In the genomic region with DNA sequence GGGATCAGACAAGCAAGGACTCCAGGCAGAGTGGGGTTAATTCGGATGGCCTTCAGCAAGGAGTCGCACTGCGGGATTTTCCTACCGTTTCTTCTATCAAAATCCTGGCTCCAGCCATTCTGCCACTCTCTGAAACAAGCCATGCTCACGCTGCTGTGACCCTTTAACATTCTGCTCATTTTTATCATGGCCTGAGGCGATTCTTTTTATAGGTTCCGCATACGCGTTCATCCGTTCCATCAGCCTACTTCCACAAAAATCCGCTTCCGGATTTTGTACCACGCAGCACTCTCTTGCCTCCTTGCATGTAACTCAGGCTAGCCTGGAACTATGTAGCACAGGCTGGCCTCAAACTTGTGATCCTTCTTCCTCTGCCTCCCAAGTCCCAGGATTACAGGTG, we compare ENCODE assay signal across 8 mouse cellular contexts. TPM values are rescaled to one million over a fixed set of nuclear protein-coding genes. Genes with fewer than 3 reads are reported as not detected.
DNase-seq lines count a peak whose midpoint lies in the region; ATAC-seq and TF ChIP-seq lines count a peak whose summit lies in the region.

No protein-coding gene starts in this region.

- DNase-seq in kidney, postnatal 0 days (ENCODE audit: low spot score) = no peak
- DNase-seq in kidney, adult 9 months = no peak
- peak; percentile 76 for DNase-seq in Muller cell, postnatal 12 days (ENCODE audit: inconsistent ontology term)
- no peak for DNase-seq in liver, embryonic 13.5 days
- no peak for DNase-seq in B cell, adult 2 months
- DNase-seq in urinary bladder, postnatal 10 days (ENCODE audit: low spot score) = no peak

- no peaks in the 10 kb centered on the region for H3K9me3 ChIP-seq in kidney, postnatal 0 days (replicated peaks; ENCODE audit: low read length)
- no peaks in the 10 kb centered on the region for H3K9me3 ChIP-seq in forebrain, embryonic 13.5 days (replicated peaks)
- H3K9me3 ChIP-seq in liver, embryonic 13.5 days (replicated peaks) = no peaks in the 10 kb centered on the region
- no peaks in the 10 kb centered on the region for H3K9me3 ChIP-seq in neural tube, embryonic 13.5 days

- 1% methylated on average over 13 of the region's 13 CpGs for WGBS in kidney, postnatal 0 days
- 2% methylated on average over 13 of the region's 13 CpGs for WGBS in forebrain, embryonic 13.5 days
- 4% methylated on average over 13 of the region's 13 CpGs for WGBS in liver, embryonic 13.5 days (ENCODE audit: insufficient replicate concordance)
- WGBS in neural tube, embryonic 13.5 days = 3% methylated on average over 13 of the region's 13 CpGs

- no peaks in the 10 kb centered on the region; the same call in 1 of the 2 replicates for H3K4me1 ChIP-seq in kidney, postnatal 0 days (replicated peaks; ENCODE audit: insufficient read depth, low read length)
- H3K4me1 ChIP-seq in forebrain, embryonic 13.5 days = peaks cover 12% of the 10 kb centered on the region
- H3K4me1 ChIP-seq in liver, embryonic 13.5 days (replicated peaks) = peaks cover 16% of the 10 kb centered on the region
- H3K4me1 ChIP-seq in neural tube, embryonic 13.5 days (replicated peaks) = peaks cover 16% of the 10 kb centered on the region

- H3K4me2 ChIP-seq in kidney, postnatal 0 days (ENCODE audit: low read length) = peak overlapping the region; percentile 99
- peak overlapping the region; percentile 92 for H3K4me2 ChIP-seq in forebrain, embryonic 13.5 days
- peak overlapping the region; percentile 96 for H3K4me2 ChIP-seq in liver, embryonic 13.5 days
- peak overlapping the region; percentile 97 for H3K4me2 ChIP-seq in neural tube, embryonic 13.5 days

- H3K27me3 ChIP-seq in kidney, postnatal 0 days (ENCODE audit: insufficient read depth, low read length) = no peaks in the 10 kb centered on the region
- H3K27me3 ChIP-seq in forebrain, embryonic 13.5 days = peaks cover 10% of the 10 kb centered on the region
- peaks cover 35% of the 10 kb centered on the region for H3K27me3 ChIP-seq in liver, embryonic 13.5 days
- peaks cover 32% of the 10 kb centered on the region for H3K27me3 ChIP-seq in neural tube, embryonic 13.5 days

- TF ChIP-seq CTCF in kidney, postnatal 0 days (IDR thresholded peaks at IDR 0.05; ENCODE audit: low read depth) = no peak

- peak overlapping the region; percentile 83; the same call in 1 of the 2 replicates for H3K9ac ChIP-seq in kidney, postnatal 0 days (ENCODE audit: low read depth, low read length)
- H3K9ac ChIP-seq in forebrain, embryonic 13.5 days = peak overlapping the region; percentile 53
- peak overlapping the region; percentile 73 for H3K9ac ChIP-seq in liver, embryonic 13.5 days
- peak overlapping the region; percentile 72 for H3K9ac ChIP-seq in neural tube, embryonic 13.5 days

- peak; percentile 2; the same call in 1 of the 2 replicates for ATAC-seq in kidney, postnatal 0 days (replicated peaks; ENCODE audit: low FRiP score, low read depth)
- ATAC-seq in forebrain, embryonic 13.5 days = no peak
- ATAC-seq in liver, embryonic 13.5 days (ENCODE audit: low read depth) = no peak
- ATAC-seq in neural tube, embryonic 13.5 days (ENCODE audit: low read depth) = peak; percentile 3; the same call in 1 of the 2 replicates

- H3K36me3 ChIP-seq in kidney, postnatal 0 days (ENCODE audit: insufficient read depth, low read length) = 0 out of 2 replicates have a peak, but pooled peaks cover 10% of the 10 kb centered on the region
- peaks cover 8% of the 10 kb centered on the region; the same call in 1 of the 2 replicates for H3K36me3 ChIP-seq in forebrain, embryonic 13.5 days (ENCODE audit: poor library complexity, severe bottlenecking)
- no peaks in the 10 kb centered on the region for H3K36me3 ChIP-seq in liver, embryonic 13.5 days
- H3K36me3 ChIP-seq in neural tube, embryonic 13.5 days = peaks cover 16% of the 10 kb centered on the region

- peak overlapping the region; percentile 93 for H3K27ac ChIP-seq in kidney, postnatal 0 days
- H3K27ac ChIP-seq in forebrain, embryonic 13.5 days = peak overlapping the region; percentile 88; the same call in 1 of the 2 replicates
- H3K27ac ChIP-seq in liver, embryonic 13.5 days = no peak overlapping the region
- peak overlapping the region; percentile 97 for H3K27ac ChIP-seq in neural tube, embryonic 13.5 days (replicated peaks)

- H3K4me3 ChIP-seq in kidney, postnatal 0 days (replicated peaks; ENCODE audit: low read depth, low read length) = peak overlapping the region; percentile 79
- peak overlapping the region; percentile 65 for H3K4me3 ChIP-seq in forebrain, embryonic 13.5 days
- H3K4me3 ChIP-seq in liver, embryonic 13.5 days (replicated peaks) = peak overlapping the region; percentile 70
- H3K4me3 ChIP-seq in neural tube, embryonic 13.5 days = peak overlapping the region; percentile 73

RNA-seq across cellular contexts. Expression of gene Sfxn5, which starts 0.5 kb away (rescaled TPM):
- 12.9 and 15.7 TPM in 2 replicates for polyA plus RNA-seq in kidney, postnatal 0 days (2015; fragmentation: Nextera tagmentation; extraction: Ambion mirVana)
- polyA plus RNA-seq in forebrain, embryonic 13.5 days (2015; fragmentation: Nextera tagmentation; extraction: Ambion mirVana) = 20.9 and 22.7 TPM in 2 replicates
- 1.9 and 2.1 TPM in 2 replicates for polyA plus RNA-seq in liver, embryonic 13.5 days (2015; fragmentation: Nextera tagmentation; extraction: Ambion mirVana)
- 11.8 and 15.8 TPM in 2 replicates for polyA plus RNA-seq in neural tube, embryonic 13.5 days (2015; fragmentation: Nextera tagmentation; extraction: Ambion mirVana)

RNA-seq across cellular contexts. Expression of gene Rab11fip5, which starts 40.7 kb away (rescaled TPM):
- 21.0 and 21.2 TPM in 2 replicates for polyA plus RNA-seq in kidney, postnatal 0 days (2015; fragmentation: Nextera tagmentation; extraction: Ambion mirVana)
- 7.1 and 8.5 TPM in 2 replicates for polyA plus RNA-seq in forebrain, embryonic 13.5 days (2015; fragmentation: Nextera tagmentation; extraction: Ambion mirVana)
- polyA plus RNA-seq in liver, embryonic 13.5 days (2015; fragmentation: Nextera tagmentation; extraction: Ambion mirVana) = 0.61 and 0.71 TPM in 2 replicates
- 13.2 and 15.1 TPM in 2 replicates for polyA plus RNA-seq in neural tube, embryonic 13.5 days (2015; fragmentation: Nextera tagmentation; extraction: Ambion mirVana)

Comparison
In these comparisons a context has a peak if more than half of its experiments do, and no peak if none do; other contexts are left out.
1. ATAC-seq: peak in kidney, postnatal 0 days (single experiment) and neural tube, embryonic 13.5 days (single experiment); none in forebrain, embryonic 13.5 days (single experiment) and liver, embryonic 13.5 days (single experiment).
2. Peak in every context shown above with its lines, with median percentiles within 50 percentile points of each other: H3K4me2 ChIP-seq, H3K4me3 ChIP-seq and H3K9ac ChIP-seq.